21 mouse cellular contexts compared by ENCODE assay signal in the genomic region with DNA sequence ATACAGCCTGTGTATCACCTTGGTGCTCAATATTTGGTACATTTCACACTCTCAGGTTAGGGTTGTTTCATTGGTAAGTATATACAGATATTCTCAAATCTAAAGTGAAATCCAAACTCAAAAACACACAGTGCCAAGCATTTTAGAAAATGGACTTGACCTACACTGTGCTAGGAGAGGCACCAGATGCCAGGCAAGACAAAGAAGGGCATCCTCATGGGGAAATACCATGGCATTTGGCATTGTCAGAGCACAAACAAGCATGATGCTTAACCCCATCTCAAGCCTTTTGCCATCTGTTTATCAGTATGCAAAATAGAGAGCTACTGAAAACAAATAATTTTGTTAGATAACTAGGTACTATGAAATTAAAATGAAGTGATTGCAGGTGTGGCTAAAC.
DNase-seq lines count a peak whose midpoint lies in the region; ATAC-seq and TF ChIP-seq lines count a peak whose summit lies in the region.
"Had no signal": no experiment of that assay in that cellular context is flagged by ENCODE, and none has a peak within 500 bp of the region (broad histone marks: within the 10 kb centered on the region; RNA-seq: fewer than 3 reads in every experiment).

No protein-coding gene starts in this region.

- ATAC-seq in cerebellum, adult (ENCODE audit: insufficient number of reproducible peaks, low FRiP score, low TSS enrichment): peak; percentile 84
- no peak for ATAC-seq in activated CD4-positive, CD25-positive, alpha-beta regulatory T cell, adult 4 months
- ATAC-seq: forebrain, embryonic 15.5 days; intestine, embryonic 16.5 days; midbrain, embryonic 15.5 days had no signal

- intact Hi-C loops in left cerebral cortex, postnatal 4 days (cut with DNase I): no loop called here

- no peaks in the 10 kb centered on the region for H3K27me3 ChIP-seq in cerebellum, adult 2 months (ENCODE audit: control insufficient read depth, insufficient read depth, low read length)
- H3K27me3 ChIP-seq: embryonic facial prominence, embryonic 15.5 days; forebrain, embryonic 15.5 days; midbrain, embryonic 15.5 days had no signal

- TF ChIP-seq CTCF in cerebellum, adult 2 months (IDR thresholded peaks at IDR 0.05; ENCODE audit: borderline replicate concordance, insufficient read depth, low read depth, low read length): no peak

- peaks cover 4% of the 10 kb centered on the region; the same call in 1 of the 2 replicates for H3K4me1 ChIP-seq in cerebellum, adult 2 months (ENCODE audit: control insufficient read depth, insufficient read depth, low read length)

- no peak for TF ChIP-seq POLR2A in cerebellum, adult 2 months (IDR thresholded peaks at IDR 0.05; ENCODE audit: borderline replicate concordance, insufficient read depth, low read length)

- no peak for DNase-seq in cerebellum, postnatal 4 days (ENCODE audit: low spot score in 2 of 2)
- DNase-seq in left cerebral cortex, postnatal 4 days: peak; percentile 29
- DNase-seq in left cerebral cortex, adult 18-20 months (ENCODE audit: low spot score in 2 of 2): no peak
- DNase-seq in cerebellum, adult 2 months: peak; percentile 40 to 80
- DNase-seq in cerebellum, postnatal 25 days: peak; percentile 46 to 62
- DNase-seq in lung, postnatal 14 days: no peak
- DNase-seq: adrenal gland, postnatal 14 days; kidney, adult 9 months; kidney, postnatal 25 days; lung, embryonic 14.5 days; lung, postnatal 36 days had no signal

- no peak overlapping the region for H3K4me3 ChIP-seq in cerebellum, adult 2 months (replicated peaks; ENCODE audit: insufficient read depth, low read depth, low read length)
- H3K4me3 ChIP-seq: embryonic facial prominence, embryonic 15.5 days; forebrain, embryonic 15.5 days; layer of hippocampus, adult 2 months; midbrain, embryonic 15.5 days; myocyte had no signal

- no peak overlapping the region for H3K27ac ChIP-seq in cerebellum, adult 2 months (ENCODE audit: insufficient read depth, low read length)
- H3K27ac ChIP-seq: embryonic facial prominence, embryonic 15.5 days; forebrain, embryonic 15.5 days; layer of hippocampus, adult 2 months; liver, embryonic 14.5 days; midbrain, embryonic 15.5 days; stomach, postnatal 0 days had no signal

Comparison
In these comparisons a context has a peak if more than half of its experiments do, and no peak if none do; other contexts are left out.
1. DNase-seq: peak in left cerebral cortex, postnatal 4 days (single experiment), cerebellum, adult 2 months (2 of 2) and cerebellum, postnatal 25 days (2 of 2); none in cerebellum, postnatal 4 days (0 of 2), left cerebral cortex, adult 18-20 months (0 of 2) and lung, postnatal 14 days (single experiment).